Mouse (Mus musculus): Measurements from ENCODE around the gene Tmx2.

DNA sequence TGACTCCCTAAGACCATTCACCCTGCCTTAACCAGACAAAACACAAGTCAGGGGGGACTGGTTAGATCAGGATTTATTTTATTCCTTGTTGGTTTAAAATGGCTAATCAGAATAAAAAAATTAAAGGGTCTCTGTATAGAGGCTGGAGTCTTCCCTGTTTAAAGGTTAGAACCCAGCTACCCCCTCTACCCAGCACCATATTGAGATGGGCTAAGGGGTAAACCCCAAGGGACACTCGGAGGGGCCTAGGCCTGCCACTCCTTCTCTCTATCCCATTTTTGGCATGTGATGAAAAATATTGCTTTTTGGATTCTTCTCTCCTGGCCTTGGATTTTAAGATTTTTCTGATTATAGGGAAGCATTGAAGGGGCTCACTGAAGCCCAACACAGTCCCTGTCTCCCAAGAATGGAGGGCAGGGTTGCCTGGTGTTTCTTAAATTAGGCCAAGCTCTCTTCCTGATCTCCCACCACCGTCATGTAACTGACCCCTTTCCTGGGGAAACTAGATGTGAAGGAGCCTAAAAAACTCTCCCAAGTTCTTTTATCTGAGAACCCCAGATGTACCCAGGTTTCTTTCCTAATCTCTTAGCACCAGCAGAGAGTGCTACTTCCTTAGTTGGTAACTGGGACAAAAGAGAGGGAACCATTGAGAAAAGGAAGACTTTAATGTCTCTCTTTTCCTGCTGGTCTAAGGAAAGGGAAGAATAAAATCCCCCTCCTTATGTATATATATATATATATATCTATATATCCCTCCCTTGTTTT, 9.3 kb upstream of the Tmx2 start:
- TF ChIP-seq CTCF (IDR thresholded peaks at IDR 0.05; ENCODE audit: control insufficient read depth, insufficient read depth, low read length), result no peak
- TF ChIP-seq POLR2A (IDR thresholded peaks at IDR 0.05; ENCODE audit: borderline replicate concordance, control insufficient read depth, low read depth, low read length), result no peak

Measured in bone marrow, adult 2 months (tissue).